Mouse (Mus musculus) common myeloid progenitor, adult 5-6 weeks (primary cell): Measurements from ENCODE around the gene Ogfod1. TPM values are rescaled to one million over a fixed set of nuclear protein-coding genes. Genes with fewer than 3 reads are reported as not detected.

Experiments used
- ATAC-seq: replicated peaks from 2 replicates; pipeline ENCODE4 v1.8.0; 2016; ENCODE audit warnings: low read depth, mild to moderate bottlenecking, moderate TSS enrichment, inconsistent platforms; ENCODE audit not compliant: poor library complexity, severe bottlenecking
- total RNA-seq: library from RNA; stranded (forward); fragments of 200-1000, 187-1606 nt; gene quantifications from 2 replicates; pipeline ENCODE4 v1.2.3, GENCODE M21; 2017

Ogfod1 gene
- 12.5 and 16.8 TPM in 2 replicates for total RNA-seq

DNA sequence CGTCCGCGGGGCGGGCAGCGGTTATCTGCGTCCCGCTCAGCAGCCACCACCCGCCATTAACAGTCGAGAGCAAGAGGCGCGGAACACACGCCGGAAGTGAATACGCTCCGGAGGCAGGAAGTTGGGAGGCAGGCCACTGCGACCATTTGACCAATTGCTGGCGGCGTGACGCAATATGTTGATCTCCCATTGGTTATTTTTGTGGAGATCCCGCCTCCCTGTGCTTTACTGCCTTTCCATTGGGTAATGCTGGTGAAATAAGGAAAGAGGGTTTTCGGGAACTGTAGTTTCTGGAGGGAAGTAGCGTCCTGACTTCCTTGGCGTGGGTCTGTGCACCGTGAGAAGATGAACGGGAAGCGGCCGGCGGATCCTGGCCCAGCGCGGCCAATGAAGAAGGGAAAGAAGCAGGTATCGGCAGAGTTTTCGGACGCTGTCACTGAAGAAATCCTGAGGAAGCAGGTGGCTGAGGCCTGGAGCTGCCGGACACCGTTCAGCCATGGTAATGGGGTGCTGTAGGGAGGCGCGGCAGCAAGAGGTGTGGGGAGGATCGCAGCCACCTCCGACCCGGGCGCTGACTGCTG lies at the start of gene Ogfod1, which contains the start of gene Nudt21:
Gene Ogfod1, plus strand, starts transcription at position 255 of the 581 bp plus-strand sequence.
Gene Nudt21, minus strand, starts transcription at position 88 of the 581 bp plus-strand sequence.
- peak; percentile 96 for ATAC-seq

DNA sequence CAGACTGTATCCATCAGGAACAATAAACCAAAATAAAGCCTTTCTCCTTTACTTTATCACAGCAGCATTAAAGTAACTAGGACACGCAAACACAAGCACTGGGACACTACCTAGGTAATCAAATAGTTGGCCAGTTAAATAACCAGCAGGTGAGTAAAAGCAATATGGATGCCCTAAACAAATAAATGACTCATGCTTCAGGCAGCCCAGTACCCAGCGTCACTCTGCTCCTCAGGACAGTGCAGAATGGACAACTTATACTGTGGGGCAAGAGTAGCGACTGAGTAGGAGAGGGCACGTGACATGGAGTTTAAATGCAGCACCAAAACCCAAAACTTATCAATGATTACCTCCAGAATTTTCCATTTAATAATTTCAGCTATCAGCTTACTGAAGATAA lies 47.3 kb upstream of the Ogfod1 start:
- ATAC-seq, result no peak

DNA sequence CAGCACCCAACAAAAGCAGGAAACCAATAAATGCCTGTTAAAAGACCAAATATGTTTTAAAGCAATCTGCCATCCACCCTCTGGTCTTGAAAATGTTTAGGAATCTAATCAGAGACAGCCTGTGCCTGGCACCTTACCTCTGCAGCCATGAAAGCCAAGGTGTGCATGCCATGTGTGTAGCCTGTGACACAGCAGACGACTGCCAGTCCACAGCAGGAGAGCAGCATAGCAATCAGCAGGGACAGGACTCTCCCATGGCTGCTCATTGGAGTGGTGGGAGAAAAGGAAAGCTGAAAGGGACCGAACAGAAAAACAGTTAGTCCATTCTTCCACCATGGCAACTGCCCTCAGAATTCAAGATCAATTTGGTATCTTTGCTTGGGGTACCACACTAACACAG lies 38.0 kb upstream of the Ogfod1 start:
- no peak for ATAC-seq

DNA sequence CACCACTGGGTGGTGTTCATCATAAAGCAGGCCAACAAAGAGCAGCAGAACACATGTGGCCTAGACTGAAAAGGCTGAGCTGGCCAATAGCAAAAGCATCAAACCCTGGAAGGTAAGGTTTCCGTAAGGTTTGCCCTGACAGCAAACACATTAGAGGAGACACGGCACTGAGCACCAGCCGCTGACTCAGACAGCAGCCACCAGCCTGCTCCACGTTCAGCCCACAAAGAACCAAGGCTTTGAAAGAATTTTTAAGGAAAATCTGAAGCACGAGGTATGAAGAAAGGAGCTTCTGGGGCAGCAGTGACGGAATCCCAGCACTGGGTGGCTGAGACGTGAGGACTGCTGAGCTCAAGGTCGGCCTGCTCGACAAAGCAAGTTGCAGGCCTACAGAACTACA lies 32.9 kb upstream of the Ogfod1 start:
- no peak for ATAC-seq

DNA sequence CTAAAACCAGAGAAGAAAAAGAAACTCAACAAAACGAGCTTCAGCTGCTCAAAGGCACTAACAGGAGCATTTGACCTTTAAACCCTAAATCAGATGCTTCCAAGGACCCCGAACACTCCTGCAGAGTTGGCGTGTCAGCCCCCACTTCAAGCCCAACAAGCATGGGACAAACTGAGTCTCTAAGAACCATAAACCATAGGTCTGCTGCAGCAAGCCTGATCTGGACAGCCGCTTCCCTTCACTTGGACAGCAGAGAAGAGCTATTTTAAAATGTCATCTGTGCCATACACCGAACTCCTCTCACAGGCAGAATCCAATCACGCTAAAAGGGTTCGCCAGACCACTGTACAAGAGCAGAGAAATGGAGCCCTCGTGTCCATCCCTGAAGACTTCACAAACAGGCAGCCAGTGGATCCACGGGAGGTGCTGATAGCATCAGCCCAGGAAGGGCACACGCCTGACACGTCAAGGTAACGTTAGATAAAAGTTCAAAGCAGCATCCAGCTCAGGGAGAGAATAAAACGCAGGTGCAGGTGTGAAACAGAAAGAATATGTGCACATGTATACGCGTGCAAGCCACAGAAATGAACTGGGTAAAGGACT lies 27.7 kb upstream of the Ogfod1 start:
- ATAC-seq, result no peak

DNA sequence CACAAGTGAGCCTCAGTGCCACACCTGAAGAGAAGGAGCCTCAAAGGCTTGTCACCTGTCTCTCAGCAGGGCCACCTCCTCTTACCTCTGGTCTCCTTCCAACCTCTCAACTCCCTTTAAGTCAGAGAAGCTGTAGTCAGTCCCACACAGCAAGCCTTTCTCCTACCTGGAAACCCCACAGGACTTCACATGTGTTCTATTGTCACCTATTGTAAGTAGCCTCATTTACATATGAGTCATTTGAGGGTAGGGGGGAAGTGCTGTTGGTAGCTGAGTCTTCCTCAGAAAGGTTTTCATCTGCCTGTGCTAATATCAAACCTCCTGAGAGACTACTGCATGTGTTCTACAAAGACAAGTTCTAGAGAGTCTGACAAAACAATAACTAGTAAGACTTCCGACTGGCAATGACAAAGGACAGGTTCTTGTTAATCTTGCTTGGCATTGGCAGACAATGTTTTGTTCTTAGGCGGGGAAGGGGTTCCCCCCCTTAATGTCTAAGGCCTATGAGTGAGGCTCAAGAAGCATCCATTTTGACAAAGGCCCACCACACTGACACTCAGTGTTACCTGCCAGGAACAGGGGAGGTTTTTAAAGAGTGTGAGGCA lies 26.8 kb upstream of the Ogfod1 start:
- ATAC-seq, result no peak

DNA sequence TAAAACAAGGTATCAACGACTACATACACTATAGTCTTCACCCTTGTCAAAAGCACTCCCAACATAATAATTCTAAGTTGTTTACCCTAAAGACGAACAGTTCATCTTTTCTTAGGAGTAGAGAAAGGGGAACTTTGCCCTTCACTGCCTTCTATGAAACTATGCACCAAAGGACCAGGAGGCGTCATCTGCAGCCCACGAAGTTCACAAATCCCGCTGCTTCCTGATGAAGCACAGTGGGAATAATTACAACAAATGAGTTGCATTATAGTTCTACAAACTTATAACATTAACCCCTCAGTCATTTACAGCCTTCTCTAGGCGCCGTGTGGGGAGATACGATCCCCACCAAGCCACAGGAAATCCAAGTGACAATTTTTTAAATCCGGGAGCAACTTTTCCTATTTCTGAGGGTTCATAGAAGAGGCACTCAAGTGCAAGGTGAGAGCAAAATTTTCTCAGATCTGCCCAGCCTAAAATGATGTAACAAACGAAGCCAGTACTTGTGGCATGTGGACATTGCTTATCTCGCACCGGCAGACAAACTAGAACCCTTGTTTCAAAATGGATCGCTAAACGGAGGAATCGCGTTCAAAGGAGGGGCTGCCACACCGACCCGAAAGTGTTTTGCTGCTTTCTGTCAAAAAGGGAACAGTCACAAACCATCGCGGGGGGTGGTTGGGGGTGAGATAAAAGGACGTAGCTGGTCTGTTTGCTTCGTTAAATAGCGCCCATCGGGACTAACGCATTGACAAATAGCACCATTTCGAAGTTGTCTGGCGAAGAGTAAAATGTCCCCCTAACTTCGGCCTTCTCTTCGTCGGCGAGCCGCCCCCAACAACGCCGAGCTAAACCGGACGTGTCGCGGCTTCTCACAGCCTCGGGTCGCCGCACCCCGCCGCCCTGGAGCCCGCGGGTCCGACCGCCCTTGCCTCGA lies 25.7 kb upstream of the Ogfod1 start:
- peak; percentile 38 for ATAC-seq

DNA sequence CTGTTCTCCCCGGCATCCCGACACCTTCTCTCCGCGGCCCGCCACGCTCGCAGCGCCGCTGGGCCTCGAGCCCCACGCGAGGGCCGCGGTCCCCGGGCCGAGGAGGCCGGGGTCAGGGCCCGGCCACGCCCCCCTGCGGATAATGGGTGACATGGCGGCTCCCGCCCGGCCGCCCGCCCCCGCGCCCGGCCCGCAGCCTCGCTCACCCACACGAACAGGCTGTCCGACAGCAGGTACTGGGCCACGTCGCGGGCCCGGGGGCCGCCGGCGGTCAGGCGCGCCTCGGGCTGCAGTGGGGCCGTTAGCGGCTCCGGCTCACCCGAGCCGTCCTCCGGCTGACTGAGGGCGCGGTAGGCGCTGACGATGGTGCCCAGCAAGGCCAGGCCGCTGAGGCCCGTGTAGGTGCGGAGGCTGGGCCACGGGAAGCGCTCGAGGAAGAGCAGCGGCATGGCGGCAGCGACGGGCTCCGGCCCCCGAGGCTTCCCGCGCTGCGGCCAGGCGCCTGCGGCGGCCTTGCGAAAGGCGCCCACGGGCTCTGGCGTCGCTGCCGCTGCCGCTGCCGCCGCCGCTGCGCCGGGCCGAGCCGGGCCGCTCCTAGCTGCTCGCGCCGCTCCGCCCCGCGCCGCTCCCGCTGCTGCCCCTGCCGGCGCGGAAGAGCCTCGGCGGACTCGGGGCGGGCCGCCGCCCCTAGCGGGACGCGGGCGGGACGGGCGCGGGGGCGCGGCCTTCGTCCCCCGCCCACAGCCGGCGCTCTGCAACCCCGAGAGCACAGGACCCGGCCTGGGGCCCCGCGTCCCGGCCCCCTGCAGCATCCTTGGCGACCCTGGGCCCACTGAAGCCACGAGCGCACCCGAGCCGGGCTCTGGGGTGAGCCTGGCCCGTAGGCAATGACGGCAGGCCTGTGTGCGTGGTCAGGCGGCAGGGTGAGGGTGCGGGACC lies 24.7 kb upstream of the Ogfod1 start, which contains the start of gene Amfr:
Gene Amfr, minus strand, starts transcription at position 830 of the 939 bp plus-strand sequence.
- ATAC-seq, result peak; percentile 50

DNA sequence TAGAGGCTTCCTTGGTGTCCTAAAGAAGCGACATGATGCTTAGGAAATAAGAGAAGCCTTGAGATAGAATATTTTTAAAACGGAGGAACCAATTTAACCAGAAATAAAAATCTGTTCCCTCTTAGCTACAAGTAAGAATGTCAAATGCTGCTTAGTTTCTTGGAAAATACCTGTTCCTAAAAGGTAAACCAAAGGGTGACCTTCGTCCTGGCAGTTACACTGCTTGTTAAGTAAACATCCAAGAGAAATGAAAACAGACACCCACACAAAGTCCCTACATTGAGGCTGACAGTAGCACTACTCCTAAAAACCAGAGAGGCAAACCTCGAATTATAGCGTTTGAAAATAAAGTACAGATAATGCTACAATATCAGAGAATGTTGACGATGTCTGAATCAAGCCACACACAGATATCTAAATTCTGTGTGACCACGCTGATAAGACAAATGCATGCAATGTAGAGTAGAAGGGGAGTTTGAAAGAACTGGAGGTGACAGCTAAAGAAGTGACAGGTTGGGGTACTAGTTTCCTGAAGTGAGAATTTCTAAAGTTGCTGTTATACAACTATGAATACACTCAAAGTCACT lies 23.9 kb upstream of the Ogfod1 start:
- ATAC-seq, result no peak

DNA sequence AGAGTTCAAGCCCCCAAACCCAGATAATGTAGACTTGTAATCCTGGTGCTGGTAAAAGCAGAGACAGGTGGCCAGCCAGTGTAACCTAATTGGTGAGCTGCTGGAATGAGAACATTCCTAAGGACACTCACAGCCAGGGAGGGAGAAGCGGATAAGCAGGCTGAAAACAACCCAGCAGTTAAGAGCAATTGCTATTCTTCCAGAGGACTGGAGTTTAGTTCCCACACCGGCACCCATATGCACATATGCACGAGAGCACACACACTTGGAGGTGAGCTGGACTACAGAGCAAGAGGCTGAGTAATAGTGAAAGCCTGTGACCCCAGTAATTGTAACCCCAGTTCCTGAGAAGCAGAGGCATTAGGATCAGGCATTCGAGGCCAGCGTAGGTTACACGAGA lies 13.1 kb upstream of the Ogfod1 start:
- ATAC-seq, result no peak

DNA sequence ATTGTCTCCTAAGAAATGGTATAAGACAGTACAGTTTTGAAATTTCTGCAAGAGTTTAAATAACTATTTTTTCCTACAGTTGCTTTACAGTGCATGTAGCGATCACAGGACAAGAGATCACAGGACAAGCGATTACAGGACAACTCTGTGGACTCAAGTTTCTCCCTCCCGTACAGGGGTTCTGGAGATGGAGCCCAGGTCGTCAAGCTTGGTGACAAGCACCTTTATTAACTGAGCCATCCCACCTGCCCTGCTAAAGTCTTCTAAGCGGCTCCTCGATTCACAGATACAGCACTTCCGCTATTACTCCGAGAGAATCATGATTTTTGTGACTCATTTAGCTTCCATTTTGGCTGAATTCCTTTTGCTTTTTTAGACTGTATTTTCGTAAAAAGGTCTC lies 7.3 kb upstream of the Ogfod1 start:
- ATAC-seq, result no peak

DNA sequence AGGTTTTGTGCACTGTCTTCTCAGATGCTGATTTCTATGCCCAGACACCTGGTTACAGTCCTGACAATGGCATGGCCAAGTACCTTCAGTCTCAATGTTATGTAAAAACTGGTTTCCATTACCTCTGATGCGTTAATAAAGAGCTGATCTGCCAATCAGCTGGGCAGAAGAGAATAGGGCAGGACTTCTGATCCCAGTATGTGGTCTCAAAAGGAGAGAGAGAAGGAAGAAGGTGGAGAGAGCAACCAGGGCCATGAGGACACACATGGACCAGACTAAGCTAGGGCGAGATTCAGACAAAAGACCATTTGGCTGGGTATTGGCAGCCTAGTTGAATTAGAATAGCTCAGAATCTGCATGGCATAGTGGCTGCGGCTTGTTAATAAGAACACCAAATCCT lies 3.4 kb upstream of the Ogfod1 start:
- ATAC-seq, result no peak

DNA sequence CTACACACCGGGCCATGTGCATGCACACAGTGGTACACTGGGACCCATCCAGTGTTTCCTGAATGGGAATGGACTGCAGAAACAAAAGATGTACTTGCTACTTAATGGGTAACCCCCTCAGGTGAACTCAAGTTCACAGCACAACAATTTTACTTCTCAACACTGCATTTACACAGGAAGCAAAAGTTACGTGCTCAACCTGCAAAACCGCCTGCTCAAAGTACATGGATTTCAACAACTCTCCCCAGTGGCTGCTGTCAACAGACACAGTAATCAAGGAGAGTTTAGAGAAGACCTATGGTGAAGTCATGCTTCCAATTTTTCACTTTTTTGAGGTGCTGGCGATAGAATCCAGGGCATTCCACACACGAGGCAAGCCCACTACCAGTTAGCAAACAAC lies 1.8 kb upstream of the Ogfod1 start:
- no peak for ATAC-seq

DNA sequence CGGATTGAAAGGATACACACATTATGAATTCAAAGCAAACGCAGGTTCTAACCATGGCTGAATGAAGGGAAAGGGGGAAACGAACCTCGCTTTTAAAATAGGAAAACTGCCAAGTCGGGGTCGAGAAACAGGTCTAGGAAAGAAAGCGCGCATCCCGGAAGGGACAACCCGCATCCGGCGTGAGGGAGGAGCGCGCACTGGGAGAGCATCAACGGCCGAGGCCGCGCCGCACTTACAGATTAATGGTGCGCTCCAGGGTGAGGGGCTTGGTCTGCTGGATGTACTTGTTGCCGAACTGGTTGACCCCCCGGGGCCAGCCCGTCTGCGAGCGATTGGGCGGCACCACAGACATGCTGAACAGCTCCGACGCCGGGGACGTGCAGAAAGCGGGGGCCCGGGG lies 457 bp upstream of the Ogfod1 start:
- peak; percentile 45 for ATAC-seq

DNA sequence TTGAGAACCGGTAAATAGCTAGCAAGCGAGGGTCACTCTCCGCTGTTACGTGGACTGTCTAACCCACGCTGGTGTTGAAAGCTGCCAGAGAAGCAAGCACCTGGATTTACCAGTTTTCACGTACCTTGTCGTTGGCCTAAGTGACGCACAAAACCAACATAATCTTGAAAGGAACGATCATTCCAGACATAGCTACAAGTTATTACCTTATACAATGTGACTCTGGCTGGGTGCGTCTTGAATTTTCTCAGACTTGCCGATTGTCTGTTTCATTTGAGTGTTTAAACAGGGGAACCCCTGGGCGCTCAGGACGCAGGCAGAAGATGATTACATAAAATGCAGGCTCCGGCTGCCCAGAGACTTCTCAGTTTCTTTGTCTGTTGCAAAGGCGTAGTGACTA lies 808 bp downstream of the Ogfod1 start:
- no peak for ATAC-seq

DNA sequence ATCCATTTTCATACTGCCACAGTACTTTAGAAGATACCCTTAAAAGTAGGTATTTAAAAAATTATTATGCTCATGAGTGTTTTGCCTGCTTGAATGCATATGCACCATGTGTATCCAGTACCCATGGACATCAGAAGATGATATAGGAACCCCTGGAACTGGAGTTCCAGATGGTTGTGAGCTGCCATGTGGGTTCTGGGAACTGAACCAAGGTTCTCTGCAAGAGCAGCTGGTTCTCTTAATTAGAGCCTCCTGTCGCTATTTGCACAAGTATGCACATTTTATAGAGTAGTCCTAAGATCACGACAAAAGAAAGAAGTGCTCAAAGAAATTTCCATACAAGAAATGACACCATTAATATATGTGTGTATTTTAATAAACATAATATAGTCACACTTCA lies 10.8 kb downstream of the Ogfod1 start:
- no peak for ATAC-seq

DNA sequence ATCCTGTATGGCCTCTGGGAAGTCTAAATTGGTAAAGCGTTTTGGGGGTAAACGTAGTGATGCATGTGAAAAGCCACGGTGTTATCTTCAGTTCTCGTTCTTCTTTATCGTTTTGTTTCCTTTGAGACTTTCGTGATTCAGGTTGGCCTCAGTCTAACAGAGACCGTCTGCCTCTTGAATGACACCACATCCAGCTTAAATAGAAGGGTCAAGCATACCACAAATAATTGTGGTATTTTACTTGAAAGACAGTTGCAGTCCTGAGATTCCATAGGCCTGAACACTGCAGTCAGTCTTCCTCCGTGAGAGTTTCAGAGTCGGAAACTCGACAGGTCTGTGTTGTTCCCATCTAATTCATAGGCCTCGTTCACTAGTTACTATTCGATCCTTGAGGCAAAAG lies 15.7 kb downstream of the Ogfod1 start:
- ATAC-seq, result no peak

DNA sequence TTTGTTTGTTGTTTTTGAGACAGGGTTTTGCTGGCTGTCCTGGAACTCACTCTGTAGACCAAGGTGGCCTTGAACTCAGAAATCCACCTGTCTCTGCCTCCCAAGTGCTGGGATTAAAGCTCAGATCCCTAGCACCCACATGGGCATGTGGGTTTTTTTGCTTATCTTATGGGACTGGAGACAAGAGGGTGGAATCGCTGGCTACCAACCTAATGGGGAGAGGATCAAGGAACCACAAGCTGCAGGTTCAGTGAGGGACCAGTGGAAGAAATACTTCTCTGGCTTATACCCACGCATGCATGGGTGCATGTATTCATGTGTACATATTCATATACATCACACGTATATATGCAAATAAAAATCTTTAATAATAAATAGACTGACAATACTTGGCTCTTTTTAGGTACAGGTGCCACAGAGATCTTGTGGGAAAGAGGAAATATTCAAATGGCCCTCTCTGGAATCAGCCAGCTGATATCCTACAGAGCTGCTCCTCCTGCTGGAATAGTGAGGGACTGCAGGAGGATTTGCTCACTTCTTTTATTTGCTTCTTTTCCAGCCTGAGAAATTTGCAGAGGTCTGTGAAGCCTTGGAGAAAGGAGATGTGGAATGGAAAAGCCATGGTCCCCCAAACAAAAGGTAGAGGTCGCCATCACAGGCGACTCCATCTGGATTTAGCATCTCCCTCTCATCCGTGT lies 20.3 kb downstream of the Ogfod1 start:
- peak; percentile 80 for ATAC-seq
